Mouse (Mus musculus) naive thymus-derived CD4-positive, alpha-beta T cell, adult 2 months (primary cell): ENCODE measurements at regions not wholly inside any gene's neighbourhood (a gene's known extent, or its start where the extent isn't known, plus 50 kb on each side); places are given as distances from the start of the nearest gene placed in this dataset.

ENCODE experiments used
- DNase-seq: peaks from one replicate; pipeline ENCODE4 v3.0.0-alpha.2; 2011; ENCODE audit warnings: low read depth

GRCm38 (mm10) chr9:93955235-93956040, 582.4 kb downstream of the 1190002N15Rik start:
- no peak for DNase-seq

- DNase-seq = no peak
Measured at GRCm38 (mm10) chr9:93948671-93949070, 589.2 kb downstream of the 1190002N15Rik start.

- DNase-seq = no peak
Measured at GRCm38 (mm10) chr9:93947053-93947452, 590.8 kb downstream of the 1190002N15Rik start.

- DNase-seq = no peak
Measured at GRCm38 (mm10) chr9:93940193-93940592, 597.7 kb downstream of the 1190002N15Rik start.

- no peak for DNase-seq
Measured at GRCm38 (mm10) chr9:93930684-93931083, 607.2 kb downstream of the 1190002N15Rik start.

GRCm38 (mm10) chr9:93889256-93889655, 648.6 kb downstream of the 1190002N15Rik start:
- DNase-seq = no peak

- no peak for DNase-seq
Measured at GRCm38 (mm10) chr9:93880112-93880511, 657.8 kb downstream of the 1190002N15Rik start.

GRCm38 (mm10) chr9:93879572-93879971, 658.3 kb downstream of the 1190002N15Rik start:
- no peak for DNase-seq

GRCm38 (mm10) chr9:93870778-93871177, 667.1 kb downstream of the 1190002N15Rik start:
- no peak for DNase-seq

- no peak for DNase-seq
Measured at GRCm38 (mm10) chr9:93857937-93858336, 679.9 kb downstream of the 1190002N15Rik start.

- DNase-seq = no peak
Measured at GRCm38 (mm10) chr9:93846411-93846810, 691.5 kb downstream of the 1190002N15Rik start.

- no peak for DNase-seq
Measured at GRCm38 (mm10) chr9:93843869-93844268, 694.0 kb downstream of the 1190002N15Rik start.
